Mouse (Mus musculus): ENCODE data around the gene Tmem120a.

DNA sequence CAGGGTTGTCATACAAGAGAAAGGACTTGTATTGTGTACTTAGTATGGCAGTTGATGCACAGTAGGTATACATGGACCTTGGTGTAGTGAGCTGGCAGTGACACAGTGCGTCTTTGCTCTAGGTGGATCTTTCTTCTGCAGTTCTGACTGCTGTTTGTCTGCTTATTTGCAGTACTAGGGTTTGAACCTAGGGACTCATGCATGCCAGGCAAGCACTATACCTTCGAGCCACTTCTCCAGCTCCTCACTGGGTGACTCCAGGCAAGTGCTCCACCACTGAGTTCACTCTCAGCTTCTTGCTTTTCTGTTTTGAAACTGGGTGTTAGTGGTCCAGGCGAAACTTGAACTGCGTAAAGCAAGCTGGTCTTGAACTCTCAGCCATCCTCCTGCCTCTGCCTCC lies 42.6 kb downstream of the Tmem120a start:
- no peak for TF ChIP-seq REST (IDR thresholded peaks at IDR 0.05; ENCODE audit: insufficient read depth, insufficient read length)
- TF ChIP-seq POLR2A (IDR thresholded peaks at IDR 0.05; ENCODE audit: insufficient read length, low read depth): no peak
- no peak for TF ChIP-seq E2F4 (IDR thresholded peaks at IDR 0.05; ENCODE audit: insufficient read depth)
- no peak for TF ChIP-seq CEBPB (IDR thresholded peaks at IDR 0.05; ENCODE audit: insufficient read depth, poor library complexity, severe bottlenecking)
- TF ChIP-seq MAX (IDR thresholded peaks at IDR 0.05; ENCODE audit: low read depth): no peak
- no peak for TF ChIP-seq TCF12 (IDR thresholded peaks at IDR 0.05; ENCODE audit: insufficient read depth, poor library complexity, severe bottlenecking)
- TF ChIP-seq USF1 (IDR thresholded peaks at IDR 0.05; ENCODE audit: low read depth): no peak
- no peak for TF ChIP-seq POLR2AphosphoS2 (IDR thresholded peaks at IDR 0.05; ENCODE audit: insufficient read length, low read depth)
- TF ChIP-seq MYOG (IDR thresholded peaks at IDR 0.05; ENCODE audit: control insufficient read depth in 1 of 3, insufficient read depth in 1 of 3, insufficient read length in 2 of 3, low read depth in 2 of 3): no peak
- no peak for TF ChIP-seq SRF (IDR thresholded peaks at IDR 0.05; ENCODE audit: control insufficient read depth, insufficient read length, low read depth)
